Mouse (Mus musculus): Measurements from ENCODE around the gene Celsr3. TPM values are rescaled to one million over a fixed set of nuclear protein-coding genes. Genes with fewer than 3 reads are reported as not detected.
A peak's percentile ranks its signal among the peaks of the same experiment; 100 is the strongest.

Gene Celsr3
- total RNA-seq, 2 experiments from 2014 or later, result 57.2 to 62.0 TPM

DNA sequence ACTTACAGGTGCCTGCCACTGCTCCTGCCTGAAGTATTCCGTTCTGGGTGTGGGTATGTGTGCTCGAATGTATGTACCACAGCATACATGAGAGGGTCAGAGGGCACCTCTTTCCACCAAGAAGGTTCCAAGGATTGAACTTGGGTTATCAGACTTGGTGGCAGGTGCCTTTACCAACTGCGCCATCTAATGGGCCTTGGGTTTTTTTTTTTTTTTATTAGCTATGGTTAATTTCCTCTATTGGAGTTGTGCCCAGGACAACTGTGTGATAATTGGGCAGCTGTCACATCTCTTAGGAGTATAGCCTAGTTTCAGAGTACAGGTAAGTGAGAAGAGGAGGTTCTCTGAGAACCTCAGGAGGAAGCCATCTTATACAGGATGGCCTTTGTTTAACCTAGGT, 26.6 kb upstream of the Celsr3 start:
- intact Hi-C loops (cut with DNase I), result no loop called here
- DNase-seq (ENCODE audit: extremely low spot score in 1 of 2, low spot score in 2 of 2), result no peak

- intact Hi-C loops (cut with DNase I), result loop anchor here (5.0 kb wide), 1 partner anchor 53 kb away; no protein-coding TSS in a partner anchor
- DNase-seq (ENCODE audit: extremely low spot score in 1 of 2, low spot score in 2 of 2), result no peak
These were observed 20.4 kb upstream of the Celsr3 start for GRCm38 (mm10) chr9:108805768-108806167.

GRCm38 (mm10) chr9:108806379-108806778, 19.7 kb upstream of the Celsr3 start:
- no peak for DNase-seq (ENCODE audit: extremely low spot score in 1 of 2, low spot score in 2 of 2)
- intact Hi-C loops (cut with DNase I), result loop anchor here (5.0 kb wide), 1 partner anchor 54 kb away; no protein-coding TSS in a partner anchor

GRCm38 (mm10) chr9:108806831-108807230, 19.3 kb upstream of the Celsr3 start:
- no peak for DNase-seq (ENCODE audit: extremely low spot score in 1 of 2, low spot score in 2 of 2)
- intact Hi-C loops (cut with DNase I), result loop anchor here (5.0 kb wide), 1 partner anchor 55 kb away; no protein-coding TSS in a partner anchor

- no peak for DNase-seq (ENCODE audit: extremely low spot score in 1 of 2, low spot score in 2 of 2)
- intact Hi-C loops (cut with DNase I), result loop anchor here (5.0 kb wide), 1 partner anchor 55 kb away; no protein-coding TSS in a partner anchor
These were observed 18.4 kb upstream of the Celsr3 start for GRCm38 (mm10) chr9:108807674-108808073.

DNA sequence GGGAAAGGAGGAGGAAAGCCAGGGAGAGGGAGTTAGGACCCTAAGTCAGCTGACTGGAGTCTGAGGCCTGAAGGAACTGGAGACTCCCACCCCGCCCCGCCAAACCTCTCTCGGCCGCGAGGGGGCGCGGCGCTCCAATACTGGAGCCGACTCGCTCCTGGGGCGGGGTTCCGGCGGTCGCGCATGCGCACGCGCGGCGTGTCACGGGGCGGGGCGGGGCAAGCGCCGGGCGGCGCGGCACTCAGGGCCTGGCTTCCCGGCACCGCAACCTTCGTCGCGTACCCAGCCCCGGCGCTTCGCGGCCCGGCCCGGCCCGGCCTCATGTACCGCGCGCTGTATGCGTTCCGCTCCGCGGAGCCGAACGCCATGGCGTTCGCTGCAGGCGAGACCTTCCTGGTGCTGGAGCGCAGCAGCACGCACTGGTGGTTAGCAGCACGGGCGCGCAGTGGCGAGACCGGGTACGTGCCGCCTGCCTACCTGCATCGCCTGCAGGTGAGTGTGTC, 17.9 kb upstream of the Celsr3 start, which contains the start of gene Nckipsd:
TSS of gene Nckipsd (plus strand) at position 206 of the 503 bp plus-strand sequence.
- intact Hi-C loops (cut with DNase I), result loop anchor here (5.0 kb wide), 1 partner anchor 56 kb away; no protein-coding TSS in a partner anchor
- DNase-seq (ENCODE audit: extremely low spot score in 1 of 2, low spot score in 2 of 2), result peak; percentile 88 to 96

GRCm38 (mm10) chr9:108809188-108809587, 16.9 kb upstream of the Celsr3 start:
- intact Hi-C loops (cut with DNase I), result loop anchor here (5.0 kb wide), 1 partner anchor 57 kb away; no protein-coding TSS in a partner anchor
- DNase-seq (ENCODE audit: extremely low spot score in 1 of 2, low spot score in 2 of 2), result no peak

DNA sequence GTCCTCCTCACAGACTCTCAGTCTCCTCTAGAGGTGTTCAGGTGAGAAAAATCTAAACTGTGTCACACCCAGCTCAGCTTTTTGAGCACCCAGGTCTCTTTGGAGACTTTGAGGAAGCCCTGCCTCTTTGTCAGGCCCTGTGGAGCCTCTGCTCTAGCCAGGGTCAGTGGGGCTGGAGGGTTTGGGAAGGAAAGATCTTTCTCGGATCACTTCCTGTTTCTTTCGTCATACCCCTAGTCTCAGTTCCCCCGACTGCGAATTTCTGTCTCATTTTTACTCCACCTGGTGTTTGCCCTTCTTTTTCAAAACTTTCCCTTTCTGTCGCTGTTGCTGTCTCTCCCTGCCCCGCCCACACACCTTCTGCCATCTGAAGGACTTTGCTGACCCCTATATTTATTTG, 16.4 kb upstream of the Celsr3 start:
- intact Hi-C loops (cut with DNase I), result loop anchor here (5.0 kb wide), 1 partner anchor 57 kb away; no protein-coding TSS in a partner anchor

DNA sequence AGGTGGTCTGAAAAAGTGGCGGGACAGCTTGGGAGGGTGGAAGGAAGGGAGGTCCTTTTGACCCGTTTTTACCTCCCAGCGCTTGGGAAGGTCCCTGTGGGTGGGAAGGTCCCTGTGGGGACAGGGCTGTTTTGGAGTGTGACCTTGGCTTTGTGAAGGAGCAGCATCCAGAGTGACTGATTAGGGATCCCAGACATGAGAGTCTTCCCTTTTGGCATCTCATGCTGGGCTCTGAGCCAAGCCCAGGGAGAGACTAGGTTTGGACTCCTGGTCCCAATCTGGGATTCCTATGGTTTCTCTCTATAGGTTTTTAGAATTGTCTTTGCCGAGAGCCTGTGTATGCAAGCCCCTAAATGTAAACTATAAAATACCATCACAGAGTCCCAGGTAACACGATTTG, 15.6 kb upstream of the Celsr3 start:
- intact Hi-C loops (cut with DNase I), result no loop called here
- DNase-seq (ENCODE audit: extremely low spot score in 1 of 2, low spot score in 2 of 2), result no peak

More for the DNA sequence above, 16.4 kb upstream of the Celsr3 start:
- no peak for DNase-seq (ENCODE audit: extremely low spot score in 1 of 2, low spot score in 2 of 2)

DNA sequence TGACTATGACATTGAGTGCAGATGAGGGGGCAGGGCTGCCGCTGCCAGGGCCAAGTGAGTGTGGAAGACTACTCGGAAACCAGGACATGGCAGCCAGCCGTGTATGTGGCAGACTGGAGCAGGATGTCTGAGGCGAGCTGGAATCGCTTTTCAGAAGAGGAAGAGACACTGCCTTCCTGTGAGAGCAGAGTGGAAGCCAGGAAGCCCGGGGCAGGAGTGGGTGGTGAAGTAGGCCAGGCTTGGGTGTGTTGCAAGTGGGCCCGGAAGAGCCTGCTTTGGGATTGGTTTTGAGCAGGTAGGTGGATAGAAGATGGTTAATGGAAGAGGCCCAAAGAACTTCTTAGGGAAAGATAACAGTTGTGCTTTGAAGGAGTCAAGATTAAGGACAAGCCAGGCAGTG, 10.6 kb upstream of the Celsr3 start:
- intact Hi-C loops (cut with DNase I), result no loop called here
- peak in 1 of 2 experiments; percentile 25 for DNase-seq (ENCODE audit: extremely low spot score in 1 of 2, low spot score in 2 of 2)

GRCm38 (mm10) chr9:108819495-108819894, 6.6 kb upstream of the Celsr3 start:
- intact Hi-C loops (cut with DNase I), result no loop called here
- peak in 1 of 2 experiments; percentile 67 for DNase-seq (ENCODE audit: extremely low spot score in 1 of 2, low spot score in 2 of 2)

- intact Hi-C loops (cut with DNase I), result no loop called here
- peak in 1 of 2 experiments; percentile 20 for DNase-seq (ENCODE audit: extremely low spot score in 1 of 2, low spot score in 2 of 2)
These were observed 6.0 kb upstream of the Celsr3 start for GRCm38 (mm10) chr9:108820077-108820476.

DNA sequence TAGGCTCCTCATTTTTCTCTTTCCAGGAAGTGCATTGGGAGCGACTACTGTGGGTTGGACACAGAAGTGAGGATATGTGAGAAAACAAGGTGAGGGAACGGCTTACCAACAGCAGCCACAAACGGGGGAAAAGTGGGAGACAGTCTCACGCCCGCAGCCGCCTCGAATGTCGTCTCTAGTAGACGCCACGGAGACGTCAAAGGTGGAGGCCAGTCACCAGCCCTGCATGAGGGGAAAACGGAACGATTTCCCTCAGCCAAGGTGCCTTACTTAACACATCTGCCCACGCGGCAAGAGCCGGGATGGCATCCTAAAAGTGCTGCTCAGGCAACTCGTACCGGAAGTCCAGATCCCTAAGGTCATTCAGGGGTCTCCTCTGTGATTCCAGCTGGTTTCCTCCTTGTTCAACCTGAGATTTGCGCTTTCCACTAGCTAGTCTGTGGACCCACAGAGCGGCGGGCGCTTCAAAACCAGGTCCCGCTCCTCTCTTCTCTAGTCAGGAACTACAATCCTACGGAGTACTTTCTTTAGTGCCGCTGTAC, 1.9 kb upstream of the Celsr3 start:
- no peak for DNase-seq (ENCODE audit: extremely low spot score in 1 of 2, low spot score in 2 of 2)
- intact Hi-C loops (cut with DNase I), result no loop called here

GRCm38 (mm10) chr9:108824755-108825413, 1.2 kb upstream of the Celsr3 start:
- intact Hi-C loops (cut with DNase I), result no loop called here
- peak; percentile 86 to 92 for DNase-seq (ENCODE audit: extremely low spot score in 1 of 2, low spot score in 2 of 2)

DNA sequence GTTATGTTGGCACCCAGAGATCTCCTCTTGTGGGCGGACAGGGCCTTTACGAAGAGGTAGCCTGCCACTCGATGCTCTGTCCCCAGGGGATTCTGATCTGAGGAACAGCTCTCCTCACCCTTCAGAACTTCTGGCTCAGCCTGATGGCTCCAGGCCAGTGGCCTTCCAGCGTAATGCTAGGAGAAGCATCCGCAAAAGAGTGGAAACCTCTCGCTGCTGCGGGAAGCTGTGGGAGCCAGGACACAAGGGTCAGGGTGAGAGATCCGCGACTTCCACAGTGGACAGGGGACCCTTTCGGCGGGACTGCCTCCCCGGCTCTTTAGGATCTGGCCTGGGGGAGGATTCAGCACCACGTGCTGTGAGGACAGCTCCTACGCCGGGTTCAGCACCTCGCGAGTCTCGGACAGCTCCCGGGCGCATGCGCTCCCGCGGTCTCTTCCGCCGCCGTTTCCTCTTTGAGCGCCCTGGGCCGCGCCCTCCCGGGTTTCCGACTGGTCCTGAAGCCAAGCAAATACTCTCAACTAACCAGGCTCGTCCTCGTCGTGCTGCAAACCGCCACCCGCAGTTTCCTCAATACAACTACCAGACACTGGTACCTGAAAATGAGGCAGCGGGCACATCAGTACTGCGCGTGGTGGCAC, 700 bp downstream of the Celsr3 start:
- peak in 1 of 2 experiments; percentile 84 for DNase-seq (ENCODE audit: extremely low spot score in 1 of 2, low spot score in 2 of 2)
- intact Hi-C loops (cut with DNase I), result no loop called here

DNA sequence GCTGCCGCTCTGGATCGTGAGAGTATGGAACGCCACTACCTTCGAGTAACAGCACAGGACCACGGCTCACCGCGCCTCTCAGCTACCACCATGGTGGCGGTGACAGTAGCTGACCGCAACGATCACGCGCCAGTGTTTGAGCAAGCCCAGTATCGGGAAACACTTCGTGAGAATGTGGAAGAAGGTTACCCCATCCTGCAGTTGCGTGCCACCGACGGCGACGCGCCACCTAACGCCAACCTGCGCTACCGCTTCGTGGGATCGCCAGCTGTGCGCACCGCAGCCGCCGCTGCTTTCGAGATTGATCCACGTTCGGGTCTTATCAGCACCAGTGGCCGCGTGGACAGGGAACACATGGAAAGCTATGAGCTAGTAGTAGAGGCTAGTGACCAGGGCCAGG, 1.3 kb downstream of the Celsr3 start:
- intact Hi-C loops (cut with DNase I), result no loop called here
- DNase-seq (ENCODE audit: extremely low spot score in 1 of 2, low spot score in 2 of 2), result no peak

DNA sequence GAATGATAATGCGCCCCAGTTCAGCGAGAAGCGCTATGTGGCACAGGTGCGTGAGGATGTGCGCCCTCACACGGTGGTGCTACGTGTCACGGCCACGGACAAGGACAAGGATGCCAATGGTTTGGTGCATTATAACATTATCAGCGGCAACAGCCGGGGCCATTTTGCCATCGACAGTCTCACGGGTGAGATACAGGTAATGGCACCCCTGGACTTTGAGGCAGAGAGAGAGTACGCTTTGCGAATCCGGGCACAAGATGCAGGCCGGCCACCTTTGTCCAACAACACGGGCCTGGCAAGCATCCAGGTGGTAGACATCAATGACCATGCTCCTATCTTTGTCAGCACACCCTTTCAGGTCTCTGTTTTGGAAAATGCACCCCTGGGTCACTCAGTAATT, 1.8 kb downstream of the Celsr3 start:
- no peak for DNase-seq (ENCODE audit: extremely low spot score in 1 of 2, low spot score in 2 of 2)
- intact Hi-C loops (cut with DNase I), result no loop called here

- no peak for DNase-seq (ENCODE audit: extremely low spot score in 1 of 2, low spot score in 2 of 2)
- intact Hi-C loops (cut with DNase I), result no loop called here
These were observed 5.5 kb downstream of the Celsr3 start for GRCm38 (mm10) chr9:108831637-108832036.

DNA sequence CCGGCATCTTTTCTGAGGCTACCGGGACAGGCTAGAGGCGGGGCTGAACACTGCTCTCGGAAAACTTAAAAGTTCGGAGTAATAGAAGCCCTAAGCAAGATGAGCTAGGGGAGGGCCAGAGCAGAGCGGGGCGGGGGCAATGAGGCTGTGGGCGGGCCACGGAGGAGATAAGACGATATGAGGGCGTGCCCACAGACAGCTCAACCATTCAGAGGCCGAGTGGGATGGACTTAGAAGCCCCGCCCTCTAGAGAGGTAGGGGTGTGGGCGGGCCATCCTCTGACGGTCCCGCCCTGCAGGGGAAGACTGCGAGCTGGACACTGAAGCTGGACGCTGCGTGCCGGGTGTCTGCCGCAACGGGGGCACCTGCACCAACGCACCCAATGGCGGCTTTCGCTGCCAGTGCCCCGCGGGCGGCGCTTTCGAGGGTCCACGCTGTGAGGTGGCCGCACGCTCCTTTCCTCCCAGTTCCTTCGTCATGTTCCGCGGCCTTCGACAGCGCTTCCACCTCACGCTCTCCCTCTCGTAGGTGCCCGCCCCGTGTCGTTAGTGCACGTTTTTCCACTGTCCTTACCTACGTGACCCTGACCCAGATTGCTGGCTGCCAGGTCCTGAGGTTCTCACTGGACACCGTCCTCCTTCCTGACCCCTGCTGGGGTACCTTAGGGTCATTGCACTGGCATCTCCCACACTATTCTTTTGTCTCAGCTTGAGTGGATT, 6.4 kb downstream of the Celsr3 start:
- intact Hi-C loops (cut with DNase I), result no loop called here

More for the DNA sequence above, 6.4 kb downstream of the Celsr3 start:
- peak; percentile 70 to 91 for DNase-seq (ENCODE audit: extremely low spot score in 1 of 2, low spot score in 2 of 2)
